In genomic region chr8:111624081-111624852, GRCm38 (mm10) we compare ENCODE assay signal across 9 mouse cellular contexts. TPM values are rescaled to one million over a fixed set of nuclear protein-coding genes. Genes with fewer than 3 reads are reported as not detected.
DNase-seq lines count a peak whose midpoint lies in the region; ATAC-seq and TF ChIP-seq lines count a peak whose summit lies in the region.
"Had no signal": no experiment of that assay in that cellular context is flagged by ENCODE, and none has a peak within 500 bp of the region (broad histone marks: within the 10 kb centered on the region; RNA-seq: fewer than 3 reads in every experiment).

No protein-coding gene starts in this region.

- no peak for ATAC-seq in monocyte, adult 5-6 weeks (replicated peaks; ENCODE audit: insufficient number of reproducible peaks, low FRiP score, low TSS enrichment, poor library complexity, severe bottlenecking)
- no peak; the same call in 1 of the 2 replicates for ATAC-seq in granulocyte monocyte progenitor cell, adult 5-6 weeks (replicated peaks; ENCODE audit: poor library complexity, severe bottlenecking)

- DNase-seq in right cerebral cortex, adult 18-20 months, result peak; percentile 75
- no peak for DNase-seq in right cerebral cortex, postnatal 14 days
- DNase-seq in heart, adult 9 months (ENCODE audit: low spot score in 2 of 2), result peak; percentile 81 to 82
- peak; percentile 50 to 73 for DNase-seq in kidney, postnatal 4 days

- H3K27ac ChIP-seq in bone marrow macrophage, adult 2 months (ENCODE audit: insufficient read depth, low read depth, low read length), result peak overlapping the region; percentile 48
- H3K27ac ChIP-seq in olfactory bulb, adult 2 months (ENCODE audit: insufficient read depth, low read depth, low read length), result peak overlapping the region; percentile 66

- H3K4me1 ChIP-seq in bone marrow macrophage, adult 2 months (ENCODE audit: control insufficient read depth, insufficient read depth, low read length), result peaks cover 64% of the 10 kb centered on the region
- H3K4me1 ChIP-seq in olfactory bulb, adult 2 months (ENCODE audit: control insufficient read depth, insufficient read depth, low read length), result peaks cover 43% of the 10 kb centered on the region

- TF ChIP-seq POLR2A in bone marrow macrophage, adult 2 months (IDR thresholded peaks at IDR 0.05; ENCODE audit: borderline replicate concordance, low read depth, low read length), result no peak
- no peak for TF ChIP-seq POLR2A in olfactory bulb, adult 2 months (IDR thresholded peaks at IDR 0.05; ENCODE audit: insufficient read depth, low read depth, low read length)

- no peak for TF ChIP-seq CTCF in bone marrow macrophage, adult 2 months (IDR thresholded peaks at IDR 0.05; ENCODE audit: low read depth, low read length)
- TF ChIP-seq CTCF in olfactory bulb, adult 2 months (IDR thresholded peaks at IDR 0.05; ENCODE audit: insufficient read depth, low read depth, low read length), result no peak

- H3K4me3 ChIP-seq in bone marrow macrophage, adult 2 months (ENCODE audit: insufficient read depth, low read length), result no peak overlapping the region
- H3K4me3 ChIP-seq in olfactory bulb, adult 2 months (ENCODE audit: insufficient read depth, low read depth, low read length), result no peak overlapping the region

- WGBS in olfactory bulb, adult 2 months, result 50% methylated on average over 12 of the region's 12 CpGs

RNA-seq across cellular contexts. Expression of gene Ldhd, which starts 5.9 kb away (rescaled TPM):
- 0.24 and 0.43 TPM in 2 replicates for polyA plus RNA-seq in bone marrow macrophage, adult 2 months (2012; ENCODE audit: insufficient read depth, insufficient read length, missing spikeins)
- not detected in 2 replicates for polyA plus RNA-seq in olfactory bulb, adult 2 months (2012; ENCODE audit: insufficient read depth, insufficient read length, low replicate concordance, missing spikeins)
- total RNA-seq in monocyte, adult 5-6 weeks (2017), result not detected in 3 replicates
- total RNA-seq in granulocyte monocyte progenitor cell, adult 5-6 weeks (2014; fragmentation: Nextera tagmentation), result not detected in 2 replicates
- total RNA-seq in granulocyte monocyte progenitor cell, adult 5-6 weeks (2017), result not detected in 2 replicates
- polyA plus RNA-seq: embryonic facial prominence, embryonic 11.5 days had no signal

RNA-seq across cellular contexts. Expression of gene Zfp1, which starts 18.9 kb away (rescaled TPM):
- polyA plus RNA-seq in bone marrow macrophage, adult 2 months (2012; ENCODE audit: insufficient read depth, insufficient read length, missing spikeins), result 7.0 and 8.4 TPM in 2 replicates
- not detected in 2 replicates for polyA plus RNA-seq in olfactory bulb, adult 2 months (2012; ENCODE audit: insufficient read depth, insufficient read length, low replicate concordance, missing spikeins)
- total RNA-seq in monocyte, adult 5-6 weeks (2017), result 7.6 to 11.8 TPM (median 9.6 TPM) in 3 replicates
- 14.9 and 23.6 TPM in 2 replicates for total RNA-seq in granulocyte monocyte progenitor cell, adult 5-6 weeks (2014; fragmentation: Nextera tagmentation)
- total RNA-seq in granulocyte monocyte progenitor cell, adult 5-6 weeks (2017), result 10.9 and 11.2 TPM in 2 replicates
